Mouse (Mus musculus) hindbrain, embryonic 16.5 days (tissue): ENCODE measurements around the gene Sytl2. TPM values are rescaled to one million over a fixed set of nuclear protein-coding genes. Genes with fewer than 3 reads are reported as not detected.

Source experiments
- ATAC-seq: fragments of 200-750 bp; cut with Nextera tagmentation; 2 replicates; pipeline ENCODE4 v1.8.0; 2017; ENCODE audit warnings: moderate TSS enrichment, moderate library complexity
- H3K27ac ChIP-seq: fragments of 300-500 bp; sonication (generic); 2 replicates; pipeline ENCODE4 v1.5.1; 2014; ENCODE audit warnings: low read depth, mild to moderate bottlenecking, control low read depth, low read length, moderate library complexity
- H3K27me3 ChIP-seq: fragments of 300-500 bp; sonication (generic); replicated peaks from 2 replicates; pipeline ENCODE4 v1.6.1; 2014; ENCODE audit warnings: low read length; ENCODE audit not compliant: control insufficient read depth, insufficient read depth
- H3K36me3 ChIP-seq: fragments of 300-500 bp; sonication (generic); 2 replicates; pipeline ENCODE4 v1.6.1; 2014; ENCODE audit warnings: mild to moderate bottlenecking, low read length, moderate library complexity, mixed read lengths; ENCODE audit not compliant: control insufficient read depth, insufficient read depth
- H3K4me1 ChIP-seq: fragments of 300-500 bp; sonication (generic); 2 replicates; pipeline ENCODE4 v1.6.1; 2014; ENCODE audit warnings: low read depth, low read length; ENCODE audit not compliant: control insufficient read depth, insufficient read depth
- H3K4me2 ChIP-seq: fragments of 300-500 bp; sonication (generic); 2 replicates; pipeline ENCODE4 v1.6.1; 2014; ENCODE audit warnings: mild to moderate bottlenecking, low read length, control low read depth, moderate library complexity
- H3K4me3 ChIP-seq: fragments of 300-500 bp; sonication (generic); 2 replicates; pipeline ENCODE4 v1.5.1; 2014; ENCODE audit warnings: mild to moderate bottlenecking, low read length, control low read depth, moderate library complexity
- H3K9ac ChIP-seq: fragments of 300-500 bp; sonication (generic); 2 replicates; pipeline ENCODE4 v1.6.1; 2014; ENCODE audit warnings: low read depth, mild to moderate bottlenecking, control low read depth, low read length, moderate library complexity
- H3K9me3 ChIP-seq: fragments of 300-500 bp; sonication (generic); 2 replicates; pipeline ENCODE4 v1.6.1; 2014; ENCODE audit warnings: mild to moderate bottlenecking, low read length, moderate library complexity; ENCODE audit not compliant: control insufficient read depth
- WGBS: fragments of 180-500 bp; shearing (Covaris S2); extraction: QIAGEN DNeasy Blood & Tissue Kit; methylation state at CpG from one replicate; pipeline ENCODE4 v1.1.7; 2014; 5-methylcytosine and 5-hydroxymethylcytosine counted together
- polyA plus RNA-seq: library from polyadenylated mRNA; unstranded; fragments of >200 nt; fragmentation: Nextera tagmentation; extraction: Ambion mirVana; gene quantifications from 2 replicates; pipeline ENCODE4 v1.2.1, GENCODE M21; 2015

The Sytl2 gene
- polyA plus RNA-seq, 1 experiment from 2014 or later: 7.8 TPM

DNA sequence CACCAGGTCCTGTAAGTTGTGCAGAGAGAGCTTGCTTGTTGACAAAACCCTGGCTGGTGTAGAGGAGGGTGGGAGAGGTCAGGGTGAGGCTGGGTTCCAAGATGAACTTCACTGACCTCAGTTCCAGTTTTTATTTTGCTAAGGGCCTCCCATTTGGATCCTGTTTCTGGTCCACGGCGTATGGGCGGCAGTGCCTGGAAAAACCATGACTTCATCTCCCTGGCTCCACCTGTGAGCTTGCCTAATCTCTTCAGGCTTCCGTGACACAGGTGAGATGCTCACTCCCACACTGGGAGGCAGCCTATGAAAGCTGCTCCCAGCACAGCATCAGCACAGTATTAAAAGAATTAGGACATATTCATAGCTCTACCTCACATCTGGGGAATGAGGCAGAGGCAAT lies 24.3 kb upstream of the Sytl2 start:
- H3K9me3 ChIP-seq: no peaks in the 10 kb centered on the region
- no peaks in the 10 kb centered on the region for H3K27me3 ChIP-seq
- 86% methylated on average over 4 of the region's 4 CpGs for WGBS
- H3K36me3 ChIP-seq: no peaks in the 10 kb centered on the region
- H3K4me3 ChIP-seq: no peak overlapping the region
- no peak for ATAC-seq
- H3K4me2 ChIP-seq: no peak overlapping the region
- H3K27ac ChIP-seq: no peak overlapping the region
- H3K9ac ChIP-seq: no peak overlapping the region
- no peaks in the 10 kb centered on the region for H3K4me1 ChIP-seq

DNA sequence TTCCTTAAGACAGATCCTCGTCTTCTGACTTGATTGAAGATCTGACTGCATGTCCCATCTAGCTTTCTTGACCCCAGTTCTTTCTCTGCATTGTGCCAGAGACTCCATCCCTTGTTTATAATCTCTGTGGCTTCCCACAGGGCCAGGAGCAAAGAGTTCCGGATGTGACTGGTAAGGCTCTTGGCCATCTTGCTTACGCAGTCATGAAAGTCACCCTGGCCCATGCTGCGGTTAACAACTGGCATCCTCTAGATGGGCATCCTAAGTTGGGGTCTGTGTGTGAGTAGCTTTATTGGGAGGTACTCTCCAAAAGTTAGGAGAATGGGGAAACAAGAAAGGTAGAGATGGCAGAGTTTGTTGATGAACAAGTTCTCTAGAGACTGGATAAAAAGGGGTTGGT lies 22.9 kb upstream of the Sytl2 start:
- H3K9ac ChIP-seq: no peak overlapping the region
- no peaks in the 10 kb centered on the region for H3K27me3 ChIP-seq
- no peak for ATAC-seq
- no peak overlapping the region for H3K4me3 ChIP-seq
- H3K4me2 ChIP-seq: no peak overlapping the region
- WGBS: 86% methylated on average over 4 of the region's 4 CpGs
- no peaks in the 10 kb centered on the region for H3K4me1 ChIP-seq
- no peaks in the 10 kb centered on the region for H3K9me3 ChIP-seq
- no peak overlapping the region for H3K27ac ChIP-seq
- no peaks in the 10 kb centered on the region for H3K36me3 ChIP-seq

- Histone ChIP-seq H3K36me3 (no peaks in the 10 kb centered on the region), H3K9me3 (no peaks in the 10 kb centered on the region), H3K27ac (no peak overlapping the region), H3K4me3 (no peak overlapping the region), H3K27me3 (no peaks in the 10 kb centered on the region), H3K4me1 (no peaks in the 10 kb centered on the region), H3K4me2 (no peak overlapping the region), H3K9ac (no peak overlapping the region)
- ATAC-seq: no peak
- WGBS: 69% methylated on average over 11 of the region's 11 CpGs
Measured at GRCm38 (mm10) chr7:90280274-90280875, 21.7 kb upstream of the Sytl2 start.

GRCm38 (mm10) chr7:90280878-90281277 lies 21.2 kb upstream of the Sytl2 start:
- Histone ChIP-seq H3K9me3 (no peaks in the 10 kb centered on the region), H3K27me3 (no peaks in the 10 kb centered on the region), H3K9ac (no peak overlapping the region), H3K36me3 (no peaks in the 10 kb centered on the region), H3K4me2 (no peak overlapping the region), H3K4me1 (no peaks in the 10 kb centered on the region), H3K27ac (no peak overlapping the region), H3K4me3 (no peak overlapping the region)
- no peak for ATAC-seq
- WGBS: 74% methylated on average over 8 of the region's 8 CpGs

GRCm38 (mm10) chr7:90281759-90282546 lies 20.1 kb upstream of the Sytl2 start:
- no peaks in the 10 kb centered on the region for H3K27me3 ChIP-seq
- ATAC-seq: no peak
- H3K4me2 ChIP-seq: no peak overlapping the region
- WGBS: 85% methylated on average over 11 of the region's 11 CpGs
- no peaks in the 10 kb centered on the region for H3K4me1 ChIP-seq
- no peak overlapping the region for H3K9ac ChIP-seq
- no peaks in the 10 kb centered on the region for H3K36me3 ChIP-seq
- H3K4me3 ChIP-seq: no peak overlapping the region
- no peak overlapping the region for H3K27ac ChIP-seq
- no peaks in the 10 kb centered on the region for H3K9me3 ChIP-seq

GRCm38 (mm10) chr7:90282786-90283185 lies 19.3 kb upstream of the Sytl2 start:
- WGBS: 90% methylated on average over 1 of the region's 1 CpGs
- Histone ChIP-seq H3K27ac (no peak overlapping the region), H3K36me3 (no peaks in the 10 kb centered on the region), H3K27me3 (no peaks in the 10 kb centered on the region), H3K4me2 (no peak overlapping the region), H3K4me3 (no peak overlapping the region), H3K9ac (no peak overlapping the region), H3K4me1 (no peaks in the 10 kb centered on the region), H3K9me3 (no peaks in the 10 kb centered on the region)
- no peak for ATAC-seq

DNA sequence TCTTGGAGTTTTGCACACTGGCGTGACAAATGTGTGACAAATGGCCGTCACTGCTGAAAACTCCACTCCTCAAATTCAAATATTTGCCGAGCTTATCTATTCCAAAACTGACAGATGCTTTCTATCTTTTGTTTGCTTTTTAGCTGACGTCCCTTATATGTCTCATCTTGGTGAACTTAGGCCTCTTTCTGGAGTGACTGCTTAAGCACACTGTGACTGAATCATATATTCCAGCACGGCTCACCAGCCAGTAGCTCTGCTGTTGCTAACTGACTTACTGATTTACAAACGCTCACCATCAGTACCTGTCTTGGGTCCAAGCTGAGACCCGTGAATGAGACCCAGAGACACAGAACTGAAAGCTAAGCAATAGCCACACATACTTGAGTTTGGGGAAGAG lies 17.3 kb upstream of the Sytl2 start:
- WGBS: 67% methylated on average over 7 of the region's 7 CpGs
- Histone ChIP-seq H3K27ac (no peak overlapping the region), H3K9ac (no peak overlapping the region), H3K36me3 (no peaks in the 10 kb centered on the region), H3K4me1 (no peaks in the 10 kb centered on the region), H3K27me3 (no peaks in the 10 kb centered on the region), H3K9me3 (no peaks in the 10 kb centered on the region), H3K4me2 (no peak overlapping the region), H3K4me3 (no peak overlapping the region)
- ATAC-seq: no peak

DNA sequence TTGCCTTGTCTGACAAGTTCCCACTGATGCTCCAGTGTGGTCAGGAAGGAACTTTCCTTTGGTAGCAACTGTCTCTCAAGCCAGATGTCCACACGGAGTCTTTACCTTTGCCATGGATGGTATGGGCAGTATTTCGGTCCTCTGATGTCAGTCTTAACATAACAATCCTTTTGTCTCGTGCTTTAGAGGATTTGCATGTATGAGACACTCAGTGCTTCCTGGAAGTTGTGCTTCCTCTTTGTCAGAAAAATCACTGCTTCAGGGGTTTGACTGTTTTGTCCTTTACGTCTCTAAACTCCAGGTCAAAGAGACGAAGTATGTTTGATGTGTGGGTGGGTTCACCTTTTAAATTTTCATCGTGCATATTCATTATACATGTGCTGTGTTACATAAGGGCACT lies 10.2 kb upstream of the Sytl2 start:
- Histone ChIP-seq H3K27me3 (no peaks in the 10 kb centered on the region), H3K27ac (no peak overlapping the region), H3K4me2 (no peak overlapping the region), H3K9me3 (no peaks in the 10 kb centered on the region), H3K36me3 (no peaks in the 10 kb centered on the region), H3K9ac (no peak overlapping the region), H3K4me1 (no peaks in the 10 kb centered on the region), H3K4me3 (no peak overlapping the region)
- 88% methylated on average over 6 of the region's 6 CpGs for WGBS
- ATAC-seq: no peak

DNA sequence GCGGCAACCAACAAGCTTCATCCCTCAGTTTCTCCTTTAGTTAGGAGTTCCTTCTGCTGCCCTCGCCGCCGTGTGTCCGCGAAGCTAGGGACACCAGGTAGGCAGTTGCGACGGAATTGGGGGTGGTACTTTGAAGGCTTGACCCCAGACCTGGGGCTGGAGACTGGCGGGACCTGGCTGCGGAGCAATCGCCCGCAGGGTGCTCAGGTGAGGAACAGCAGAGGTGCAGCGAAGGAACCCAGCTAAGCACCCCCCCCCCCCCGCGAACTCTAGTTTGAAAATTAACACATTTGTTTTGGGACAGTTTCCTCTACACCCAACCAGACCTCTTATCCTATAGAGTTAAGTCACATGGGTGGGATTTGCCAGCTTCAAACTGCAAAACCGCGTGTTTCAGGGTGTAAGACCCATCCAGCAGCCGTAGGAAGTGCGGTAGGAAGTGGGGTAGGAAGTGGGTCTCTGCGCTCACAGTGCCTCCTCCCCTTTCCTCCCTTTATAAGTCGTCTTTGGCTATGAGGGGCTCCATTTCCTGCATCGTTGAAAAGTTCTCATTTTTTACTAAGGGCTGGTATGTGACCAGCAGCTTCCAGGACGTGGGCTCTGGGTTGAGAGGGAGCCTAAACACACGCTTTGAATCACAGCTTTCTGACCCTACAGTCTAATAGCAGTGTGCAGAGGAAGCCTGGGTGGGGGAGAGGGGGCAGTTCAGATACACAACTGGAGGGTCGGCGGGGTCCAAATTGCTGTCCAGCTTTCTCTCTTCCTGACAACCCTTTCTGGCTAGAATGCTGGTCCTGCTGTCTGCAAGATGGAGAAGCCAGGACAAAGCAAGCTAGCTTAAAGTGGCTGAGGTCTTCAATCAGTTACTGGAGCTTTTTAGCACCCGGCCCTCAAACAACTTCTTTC lies 848 bp downstream of the Sytl2 start:
- Histone ChIP-seq H3K36me3 (no peaks in the 10 kb centered on the region), H3K4me3 (peak overlapping the region; percentile 71), H3K9me3 (no peaks in the 10 kb centered on the region), H3K27me3 (peaks cover 13% of the 10 kb centered on the region), H3K27ac (no peak overlapping the region), H3K9ac (peak overlapping the region; percentile 69), H3K4me2 (peak overlapping the region; percentile 98), H3K4me1 (peaks cover 5% of the 10 kb centered on the region)
- peak; percentile 63 for ATAC-seq
- WGBS: 5% methylated on average over 26 of the region's 27 CpGs
